Mouse (Mus musculus) left cerebral cortex, postnatal 36 days (tissue): ENCODE data around the gene Arhgef10l. TPM values are rescaled to one million over a fixed set of nuclear protein-coding genes. Genes with fewer than 3 reads are reported as not detected.

Experiments
- DNase-seq, 2 experiments: peaks; one replicate each; pipeline ENCODE4 v3.0.0; 2021 to 2022; ENCODE audit warnings: low spot score in 2 of 2, mixed read lengths in 1 of 2
- intact Hi-C: fragments of 180-260 bp; cut with DNase I; formaldehyde crosslinking; loops from one replicate; pipeline ENCODE4 v1.15.1; 2025
- total RNA-seq, 2 experiments: library from RNA; stranded (reverse); gene quantifications; 2 replicates each; pipeline ENCODE4 v1.2.3; 2021

Arhgef10l gene
- total RNA-seq, 2 experiments from 2014 or later: 61.0 to 63.4 TPM

GRCm38 (mm10) chr4:140640668-140641067 lies 25.1 kb downstream of the Arhgef10l start:
- DNase-seq: no peak
- intact Hi-C loops: no loop called here

- intact Hi-C loops: no loop called here
- DNase-seq: no peak
Observed at GRCm38 (mm10) chr4:140640242-140640523, 25.6 kb downstream of the Arhgef10l start.

DNA sequence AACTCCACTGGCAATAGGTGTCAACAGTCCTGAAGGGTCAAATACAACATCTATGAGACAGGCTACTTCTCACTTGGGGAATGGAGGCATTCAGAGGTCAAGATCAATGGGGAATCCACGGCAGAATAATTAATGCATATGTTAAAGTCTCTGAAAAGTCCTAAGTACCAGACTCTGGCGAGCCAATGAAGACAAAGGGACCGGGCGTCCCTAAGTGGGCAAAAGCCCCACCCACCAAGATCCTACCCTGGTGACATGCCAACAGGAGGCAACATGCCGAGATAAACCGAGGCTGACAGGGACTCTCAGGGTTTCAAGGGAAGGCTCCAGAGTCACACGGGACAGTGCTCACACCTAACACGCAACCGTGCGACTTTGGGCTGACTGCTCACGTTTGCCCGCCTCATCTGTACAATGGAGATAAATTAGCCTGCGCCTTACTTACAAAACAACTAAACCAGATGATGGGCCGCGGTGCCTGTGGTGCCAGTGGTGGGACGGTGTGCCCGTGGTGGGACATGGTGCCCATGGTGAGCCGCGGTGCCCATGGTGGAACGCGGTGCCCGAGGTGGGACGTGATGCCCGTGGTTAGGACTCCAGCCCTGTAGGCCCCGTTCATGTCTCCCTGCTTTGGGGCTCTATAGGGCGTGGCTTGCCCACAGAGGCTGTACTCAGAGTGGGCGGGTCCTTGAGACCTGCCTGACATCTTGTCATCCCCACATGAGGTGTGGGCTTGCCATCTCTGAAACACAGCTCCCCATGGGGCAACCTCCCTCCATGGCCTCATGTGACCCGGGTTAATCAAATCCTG lies 26.2 kb downstream of the Arhgef10l start:
- no peak for DNase-seq
- intact Hi-C loops: no loop called here

GRCm38 (mm10) chr4:140638591-140638990 lies 27.2 kb downstream of the Arhgef10l start:
- intact Hi-C loops: no loop called here
- DNase-seq: no peak

GRCm38 (mm10) chr4:140637269-140637668 lies 28.5 kb downstream of the Arhgef10l start:
- no peak for DNase-seq
- intact Hi-C loops: no loop called here

DNA sequence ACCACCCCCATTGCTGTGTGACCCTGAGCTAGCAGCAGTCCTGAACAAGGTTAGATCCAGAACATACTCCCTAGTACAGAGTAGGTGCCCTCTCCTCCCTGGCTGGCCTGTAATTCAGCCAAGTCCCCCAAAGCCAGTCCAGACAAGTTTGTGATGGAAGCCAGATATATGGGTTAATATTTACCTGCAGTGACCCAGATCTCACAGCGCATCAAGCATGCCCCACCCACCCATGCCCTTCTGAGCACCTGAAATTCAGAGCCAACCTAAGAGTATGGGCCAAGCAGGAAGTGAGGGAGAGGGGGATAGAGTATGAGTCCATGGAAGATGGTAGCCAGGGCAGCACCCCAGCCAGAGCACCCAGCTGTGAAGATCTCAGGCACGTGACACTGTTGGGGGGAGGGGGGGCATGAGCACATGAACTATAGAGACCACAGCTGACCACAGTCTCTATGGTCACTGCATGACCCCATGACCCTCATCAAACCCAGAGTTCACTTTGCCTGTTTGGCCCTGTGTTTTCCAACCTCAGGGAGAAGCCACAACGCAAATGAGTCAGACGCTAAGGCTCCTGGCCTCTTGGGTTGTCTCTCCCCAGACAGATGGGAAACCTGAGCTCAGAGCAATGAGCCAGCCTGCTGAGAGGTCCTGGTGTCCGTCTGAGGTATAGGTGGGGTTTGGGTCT lies 29.4 kb downstream of the Arhgef10l start:
- no peak for DNase-seq
- intact Hi-C loops: no loop called here

DNA sequence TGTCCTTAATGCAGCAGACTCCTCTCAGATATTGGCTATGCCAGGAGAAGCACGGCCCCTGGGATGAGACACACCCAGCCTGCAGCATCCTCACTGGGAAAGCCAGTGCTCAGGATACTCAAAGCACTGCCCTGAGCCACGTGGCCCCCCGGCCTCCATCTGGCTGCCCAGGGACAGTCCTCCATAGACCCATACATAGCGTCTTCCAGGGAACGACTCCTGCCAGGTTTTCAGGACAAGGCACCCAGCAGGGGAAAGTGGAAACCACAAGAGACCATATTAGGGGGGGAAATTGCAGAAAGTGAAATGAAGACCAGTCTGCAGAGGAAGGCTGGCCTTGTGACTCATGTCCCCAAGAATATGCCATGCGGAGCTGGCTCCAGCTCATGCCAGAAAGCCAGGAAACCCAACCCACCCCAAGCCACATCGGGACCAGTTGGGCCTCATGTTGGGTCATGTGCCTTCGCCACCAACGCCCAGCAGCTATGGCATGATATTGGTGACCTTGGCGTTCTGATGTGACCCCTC lies 30.9 kb downstream of the Arhgef10l start:
- DNase-seq: no peak
- intact Hi-C loops: no loop called here

DNA sequence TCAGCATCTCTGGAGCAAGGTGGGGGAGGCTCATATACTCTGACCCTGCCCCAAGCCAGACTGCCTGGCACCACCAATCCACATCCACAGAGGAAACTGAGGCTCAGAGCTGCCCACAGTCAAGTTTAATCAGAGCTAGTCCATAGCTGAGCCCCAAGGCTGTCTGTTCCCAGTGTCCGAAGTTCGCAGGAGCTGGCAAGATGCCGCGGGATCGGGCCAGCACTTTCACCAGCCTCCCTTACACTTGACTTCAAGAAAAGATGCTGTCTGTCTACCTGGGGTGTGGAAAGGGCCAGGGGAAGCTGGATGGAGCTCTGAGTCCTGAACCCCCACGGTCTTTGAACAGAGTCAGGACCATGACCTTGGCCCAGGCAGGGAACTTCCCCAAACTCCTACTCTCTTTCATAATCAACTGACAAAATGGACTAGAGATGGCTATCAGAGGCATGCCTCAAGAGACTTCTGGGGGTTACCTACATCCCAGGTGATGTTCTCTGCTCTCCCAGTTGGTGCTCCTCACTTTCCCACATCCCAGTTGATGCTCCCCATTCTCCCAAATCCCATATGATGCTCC lies 34.4 kb downstream of the Arhgef10l start:
- intact Hi-C loops: no loop called here
- no peak for DNase-seq

DNA sequence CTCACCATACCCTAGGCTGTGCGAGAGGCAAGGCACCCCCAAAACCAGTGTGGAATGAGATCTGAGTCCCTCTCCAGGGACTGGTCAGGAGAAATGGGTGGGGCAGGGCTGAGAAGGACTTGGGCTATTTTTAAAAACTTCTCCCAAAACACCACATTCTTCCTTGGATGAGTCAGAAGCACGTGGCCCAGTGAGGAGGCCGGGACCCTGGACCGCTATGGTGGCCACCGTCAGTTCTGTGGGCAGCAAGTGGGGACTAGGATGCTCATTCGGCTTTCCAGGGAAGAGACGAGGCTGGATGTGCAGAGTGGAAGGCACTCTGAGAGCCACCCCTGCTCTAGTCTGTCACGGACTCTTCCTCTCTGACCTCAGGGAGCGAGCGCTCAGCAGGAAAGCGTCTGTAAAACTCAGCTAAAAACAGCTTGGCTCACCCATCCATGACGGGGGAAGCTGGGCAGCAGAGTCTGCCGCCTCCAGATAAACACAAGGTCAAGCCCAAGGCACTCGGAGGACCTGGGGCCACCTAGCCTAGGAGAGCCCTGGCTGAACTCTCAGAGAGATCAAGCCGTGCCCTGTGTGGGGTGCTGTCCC lies 35.1 kb downstream of the Arhgef10l start:
- peak; percentile 40 to 44 for DNase-seq

GRCm38 (mm10) chr4:140630136-140630535 lies 35.7 kb downstream of the Arhgef10l start:
- DNase-seq: no peak
- intact Hi-C loops: no loop called here

More for the DNA sequence above, 35.1 kb downstream of the Arhgef10l start:
- intact Hi-C loops: no loop called here

GRCm38 (mm10) chr4:140628971-140629370 lies 36.8 kb downstream of the Arhgef10l start:
- no peak for DNase-seq
- intact Hi-C loops: no loop called here

GRCm38 (mm10) chr4:140628412-140628943 lies 37.3 kb downstream of the Arhgef10l start:
- intact Hi-C loops: no loop called here
- no peak for DNase-seq

GRCm38 (mm10) chr4:140625651-140626525 lies 39.9 kb downstream of the Arhgef10l start:
- intact Hi-C loops: no loop called here
- DNase-seq: no peak

DNA sequence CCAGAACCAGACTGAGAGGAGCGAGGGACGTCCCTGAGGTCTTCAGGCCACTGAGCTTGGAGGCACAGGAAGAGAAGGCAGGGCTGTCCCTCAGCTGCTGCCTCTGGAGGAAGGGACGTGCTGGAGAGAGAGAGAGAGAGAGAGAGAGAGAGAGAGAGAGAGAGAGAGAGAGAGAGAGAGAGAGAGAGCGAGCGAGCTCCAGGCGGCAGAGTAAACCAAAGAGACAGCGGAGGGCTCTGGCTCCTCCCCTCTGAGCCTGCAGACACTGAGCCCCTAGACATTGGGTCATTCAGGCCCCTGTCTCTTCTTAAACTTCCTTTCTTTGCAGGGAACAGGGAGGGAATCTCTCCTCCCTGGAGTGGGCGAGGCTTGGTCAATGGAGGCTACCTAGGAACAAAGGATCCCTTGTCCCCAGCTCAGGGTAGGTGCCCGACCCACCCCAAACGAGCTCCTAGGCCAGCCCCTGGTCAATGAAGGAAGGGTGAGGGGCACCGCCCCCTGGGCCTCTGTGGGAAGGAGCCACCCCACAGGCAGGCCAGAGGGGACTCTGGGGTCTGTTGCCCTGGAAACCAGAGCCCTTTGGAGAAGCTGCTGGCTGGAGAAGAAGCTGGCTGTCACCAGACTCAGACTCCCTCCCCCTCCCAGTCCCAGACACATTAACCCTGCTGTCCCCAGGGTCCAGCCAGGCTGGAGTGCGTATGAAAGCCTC lies 41.2 kb downstream of the Arhgef10l start:
- DNase-seq: peak; percentile 49
- intact Hi-C loops: loop anchor here (5.0 kb wide), 1 partner anchor 33 kb away; no protein-coding TSS in a partner anchor

GRCm38 (mm10) chr4:140624087-140624467 lies 41.7 kb downstream of the Arhgef10l start:
- intact Hi-C loops: loop anchor here (5.0 kb wide), 1 partner anchor 33 kb away; no protein-coding TSS in a partner anchor

DNA sequence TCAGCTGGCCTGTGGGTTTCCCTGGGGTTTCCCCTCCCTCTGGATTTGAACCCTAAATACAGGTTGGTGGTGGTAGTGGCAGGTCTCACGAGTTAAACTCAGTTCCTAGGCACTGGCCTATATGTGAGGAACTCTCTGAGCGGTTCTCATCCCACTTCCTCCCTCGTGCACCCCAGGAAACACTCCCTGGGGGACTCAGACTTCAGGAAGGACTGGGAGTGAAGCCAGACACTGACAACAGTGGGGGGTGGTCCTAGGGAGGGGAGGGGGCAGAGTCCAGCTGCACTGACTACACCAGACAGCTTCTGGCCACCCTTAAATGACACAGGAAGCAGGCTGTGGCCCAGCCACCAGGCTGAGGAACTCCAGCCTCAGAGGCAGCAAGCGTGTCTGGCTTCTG lies 43.0 kb downstream of the Arhgef10l start:
- no peak for DNase-seq
- intact Hi-C loops: loop anchor here (5.0 kb wide), 1 partner anchor 34 kb away; no protein-coding TSS in a partner anchor

More at GRCm38 (mm10) chr4:140624087-140624467, 41.7 kb downstream of the Arhgef10l start:
- no peak for DNase-seq

GRCm38 (mm10) chr4:140620496-140620895 lies 45.3 kb downstream of the Arhgef10l start:
- DNase-seq: no peak
- intact Hi-C loops: loop anchor here (5.0 kb wide), 1 partner anchor 37 kb away; no protein-coding TSS in a partner anchor
